Mouse (Mus musculus) hindbrain, embryonic 12.5 days (tissue): ENCODE data around the gene Cc2d1a. TPM values are rescaled to one million over a fixed set of nuclear protein-coding genes. Genes with fewer than 3 reads are reported as not detected.

Experiments used
- ATAC-seq: fragments of 200-750 bp; cut with Nextera tagmentation; 2 replicates; pipeline ENCODE4 v1.8.0; 2017; ENCODE audit warnings: moderate TSS enrichment; ENCODE audit not compliant: low FRiP score
- H3K27ac ChIP-seq: fragments of 300-500 bp; sonication (generic); 2 replicates; pipeline ENCODE4 v1.5.1; 2016; ENCODE audit warnings: mild to moderate bottlenecking
- H3K27me3 ChIP-seq: fragments of 300-500 bp; sonication (generic); 2 replicates; pipeline ENCODE4 v1.6.1; 2016; ENCODE audit warnings: mild to moderate bottlenecking
- H3K36me3 ChIP-seq: fragments of 300-500 bp; sonication (generic); 2 replicates; pipeline ENCODE4 v1.6.1; 2016; ENCODE audit warnings: mild to moderate bottlenecking
- H3K4me1 ChIP-seq: fragments of 300-500 bp; sonication (generic); 2 replicates; pipeline ENCODE4 v1.6.1; 2016
- H3K4me2 ChIP-seq: fragments of 300-500 bp; sonication (generic); replicated peaks from 2 replicates; pipeline ENCODE4 v1.6.1; 2016; ENCODE audit warnings: mild to moderate bottlenecking
- H3K4me3 ChIP-seq: fragments of 300-500 bp; sonication (generic); 2 replicates; pipeline ENCODE4 v1.5.1; 2016; ENCODE audit warnings: mild to moderate bottlenecking
- H3K9ac ChIP-seq: fragments of 300-500 bp; sonication (generic); 2 replicates; pipeline ENCODE4 v1.6.1; 2016; ENCODE audit warnings: mild to moderate bottlenecking, moderate library complexity
- H3K9me3 ChIP-seq: fragments of 300-500 bp; sonication (generic); replicated peaks from 2 replicates; pipeline ENCODE4 v1.6.1; 2016; ENCODE audit warnings: mild to moderate bottlenecking
- WGBS: fragments of 180-500 bp; shearing (Covaris S2); methylation state at CpG from one replicate; pipeline ENCODE4 v1.1.7; 2016; 5-methylcytosine and 5-hydroxymethylcytosine counted together
- polyA plus RNA-seq: library from polyadenylated mRNA; unstranded; fragments of >200 nt; fragmentation: Nextera tagmentation; extraction: Ambion mirVana; gene quantifications from 2 replicates; pipeline ENCODE4 v1.2.1, GENCODE M21; 2016

The Cc2d1a gene
- polyA plus RNA-seq, 1 experiment from 2014 or later = 21.7 TPM

- ATAC-seq = no peak
- Histone ChIP-seq H3K4me2 (no peak overlapping the region), H3K27me3 (peaks cover 3% of the 10 kb centered on the region; the same call in 1 of the 2 replicates), H3K27ac (no peak overlapping the region), H3K4me3 (no peak overlapping the region), H3K4me1 (peaks cover 14% of the 10 kb centered on the region; the same call in 1 of the 2 replicates), H3K36me3 (peaks cover 3% of the 10 kb centered on the region), H3K9me3 (no peaks in the 10 kb centered on the region), H3K9ac (no peak overlapping the region)
- WGBS = 54% methylated on average over 2 of the region's 2 CpGs
Observed at GRCm38 (mm10) chr8:84126742-84127141, 21.0 kb downstream of the Cc2d1a start.

GRCm38 (mm10) chr8:84125656-84126055, 22.1 kb downstream of the Cc2d1a start, which contains the start of gene Podnl1:
Gene Podnl1 (plus strand): TSS chr8:84125989.
- Histone ChIP-seq H3K9ac (peak within 1 kb of the TSS; percentile 9; the same call in 1 of the 2 replicates), H3K4me1 (peaks cover 11% of the 10 kb centered on the region; the same call in 1 of the 2 replicates), H3K4me2 (no peak within 1 kb of the TSS), H3K9me3 (no peaks in the 10 kb centered on the region), H3K36me3 (no peaks in the 10 kb centered on the region), H3K27me3 (peaks cover under 1% of the 10 kb centered on the region; the same call in 1 of the 2 replicates), H3K27ac (peak within 1 kb of the TSS; percentile 13; the same call in 1 of the 2 replicates), H3K4me3 (no peak within 1 kb of the TSS)
- ATAC-seq = no peak
- 46% methylated on average over 7 of the region's 9 CpGs for WGBS

GRCm38 (mm10) chr8:84122151-84122550, 25.6 kb downstream of the Cc2d1a start:
- Histone ChIP-seq H3K9me3 (0 out of 2 replicates have a peak, but pooled peaks cover 3% of the 10 kb centered on the region), H3K27ac (no peak overlapping the region), H3K4me2 (no peak overlapping the region), H3K36me3 (no peaks in the 10 kb centered on the region), H3K27me3 (no peaks in the 10 kb centered on the region), H3K4me3 (no peak overlapping the region), H3K9ac (no peak overlapping the region), H3K4me1 (0 out of 2 replicates have a peak, but pooled peaks cover 2% of the 10 kb centered on the region)
- ATAC-seq = no peak
- 85% methylated on average over 3 of the region's 3 CpGs for WGBS

- WGBS = 81% methylated on average over 6 of the region's 6 CpGs
- 0 out of 2 replicates have a peak, but pooled peaks cover 3% of the 10 kb centered on the region for H3K9me3 ChIP-seq
- H3K4me1 ChIP-seq = no peaks in the 10 kb centered on the region
- H3K27ac ChIP-seq = no peak overlapping the region
- no peak overlapping the region for H3K4me3 ChIP-seq
- no peak for ATAC-seq
- H3K4me2 ChIP-seq = no peak overlapping the region
- H3K9ac ChIP-seq = no peak overlapping the region
- no peaks in the 10 kb centered on the region for H3K36me3 ChIP-seq
- H3K27me3 ChIP-seq = no peaks in the 10 kb centered on the region
Observed at GRCm38 (mm10) chr8:84115646-84116045, 32.1 kb downstream of the Cc2d1a start.

- no peak for ATAC-seq
- H3K9ac ChIP-seq = no peak overlapping the region
- no peak overlapping the region for H3K4me3 ChIP-seq
- WGBS = 97% methylated on average over 6 of the region's 6 CpGs
- H3K9me3 ChIP-seq = 0 out of 2 replicates have a peak, but pooled peaks cover 3% of the 10 kb centered on the region
- no peaks in the 10 kb centered on the region for H3K27me3 ChIP-seq
- peaks cover 28% of the 10 kb centered on the region for H3K4me1 ChIP-seq
- H3K4me2 ChIP-seq = no peak overlapping the region
- H3K36me3 ChIP-seq = peaks cover 13% of the 10 kb centered on the region; the same call in 1 of the 2 replicates
- no peak overlapping the region for H3K27ac ChIP-seq
Observed at GRCm38 (mm10) chr8:84106216-84107040, 41.3 kb downstream of the Cc2d1a start.

- Histone ChIP-seq H3K27ac (peak overlapping the region; percentile 86), H3K4me1 (peaks cover 30% of the 10 kb centered on the region), H3K9me3 (0 out of 2 replicates have a peak, but pooled peaks cover 3% of the 10 kb centered on the region), H3K36me3 (peaks cover 16% of the 10 kb centered on the region; the same call in 1 of the 2 replicates), H3K27me3 (no peaks in the 10 kb centered on the region), H3K9ac (no peak overlapping the region), H3K4me2 (0 out of 2 replicates have a peak overlapping the region, but pooled peaks have one; percentile 49), H3K4me3 (no peak overlapping the region)
- WGBS = 84% methylated on average over 2 of the region's 2 CpGs
- no peak for ATAC-seq
Observed at GRCm38 (mm10) chr8:84105676-84106075, 42.1 kb downstream of the Cc2d1a start.

GRCm38 (mm10) chr8:84104697-84105609, 42.8 kb downstream of the Cc2d1a start, which contains the start of gene Dcaf15:
Gene Dcaf15 (minus strand): TSS chr8:84104768.
- Histone ChIP-seq H3K27me3 (no peaks in the 10 kb centered on the region), H3K9me3 (0 out of 2 replicates have a peak, but pooled peaks cover 3% of the 10 kb centered on the region), H3K9ac (peak within 1 kb of the TSS; percentile 81), H3K36me3 (peaks cover 18% of the 10 kb centered on the region), H3K4me1 (peaks cover 30% of the 10 kb centered on the region), H3K4me2 (peak within 1 kb of the TSS; percentile 86), H3K4me3 (peak within 1 kb of the TSS; percentile 65), H3K27ac (peak within 1 kb of the TSS; percentile 94)
- 6% methylated on average over 42 of the region's 42 CpGs for WGBS
- ATAC-seq = peak; percentile 96

- Histone ChIP-seq H3K4me3 (peak overlapping the region; percentile 65), H3K4me1 (peaks cover 30% of the 10 kb centered on the region), H3K4me2 (peak overlapping the region; percentile 86), H3K27me3 (no peaks in the 10 kb centered on the region), H3K9me3 (0 out of 2 replicates have a peak, but pooled peaks cover 3% of the 10 kb centered on the region), H3K36me3 (peaks cover 25% of the 10 kb centered on the region), H3K9ac (peak overlapping the region; percentile 81), H3K27ac (peak overlapping the region; percentile 94)
- ATAC-seq = peak; percentile 81
- 0% methylated on average over 24 of the region's 29 CpGs for whole genome bisulfite sequencing
Observed at GRCm38 (mm10) chr8:84104221-84104620, 43.5 kb downstream of the Cc2d1a start.

- Histone ChIP-seq H3K4me1 (peaks cover 30% of the 10 kb centered on the region), H3K9ac (peak overlapping the region; percentile 81), H3K36me3 (peaks cover 31% of the 10 kb centered on the region), H3K27me3 (no peaks in the 10 kb centered on the region), H3K4me2 (peak overlapping the region; percentile 86), H3K9me3 (0 out of 2 replicates have a peak, but pooled peaks cover 3% of the 10 kb centered on the region), H3K27ac (peak overlapping the region; percentile 94), H3K4me3 (peak overlapping the region; percentile 65)
- ATAC-seq = no peak
- WGBS = 58% methylated on average over 3 of the region's 3 CpGs
Observed at GRCm38 (mm10) chr8:84103601-84104000, 44.1 kb downstream of the Cc2d1a start.

- H3K9ac ChIP-seq = no peak overlapping the region
- WGBS = 95% methylated on average over 25 of the region's 25 CpGs
Observed at GRCm38 (mm10) chr8:84101476-84102270, 46.1 kb downstream of the Cc2d1a start.

GRCm38 (mm10) chr8:84098376-84098775, 49.4 kb downstream of the Cc2d1a start:
- H3K4me3 ChIP-seq = no peak overlapping the region
- H3K4me2 ChIP-seq = no peak overlapping the region
- H3K27ac ChIP-seq = no peak overlapping the region
- peaks cover 83% of the 10 kb centered on the region for H3K36me3 ChIP-seq
- H3K9ac ChIP-seq = no peak overlapping the region
- H3K27me3 ChIP-seq = no peaks in the 10 kb centered on the region
- ATAC-seq = no peak
- H3K9me3 ChIP-seq = no peaks in the 10 kb centered on the region
- WGBS = 95% methylated on average over 7 of the region's 7 CpGs
- peaks cover 17% of the 10 kb centered on the region for H3K4me1 ChIP-seq

More at GRCm38 (mm10) chr8:84101476-84102270, 46.1 kb downstream of the Cc2d1a start:
- H3K27me3 ChIP-seq = no peaks in the 10 kb centered on the region
- peaks cover 50% of the 10 kb centered on the region for H3K36me3 ChIP-seq
- H3K9me3 ChIP-seq = no peaks in the 10 kb centered on the region
- H3K4me3 ChIP-seq = no peak overlapping the region
- peaks cover 30% of the 10 kb centered on the region for H3K4me1 ChIP-seq
- H3K4me2 ChIP-seq = no peak overlapping the region
- H3K27ac ChIP-seq = no peak overlapping the region
- no peak for ATAC-seq
